Mouse (Mus musculus): Measurements from ENCODE around the gene Blvrb. TPM values are rescaled to one million over a fixed set of nuclear protein-coding genes. Genes with fewer than 3 reads are reported as not detected.
A peak's percentile ranks its signal among the peaks of the same experiment; 100 is the strongest.

Blvrb gene
- polyA plus RNA-seq, 1 experiment from 2014 or later: 34.3 TPM

GRCm38 (mm10) chr7:27508648-27509005, 60.8 kb downstream of the Blvrb start:
- no peaks in the 10 kb centered on the region for H3K36me3 ChIP-seq (ENCODE audit: control insufficient read depth, insufficient read depth, low read length)
- H3K27ac ChIP-seq (ENCODE audit: low read depth, low read length): peak overlapping the region; percentile 86; the same call in 1 of the 2 replicates
- H3K4me3 ChIP-seq (ENCODE audit: low read depth, low read length): peak overlapping the region; percentile 39; the same call in 1 of the 2 replicates
- H3K9ac ChIP-seq (ENCODE audit: low read length): no peak overlapping the region
- H3K27me3 ChIP-seq (ENCODE audit: control insufficient read depth, insufficient read depth, low read length): no peaks in the 10 kb centered on the region
- peaks cover 2% of the 10 kb centered on the region; the same call in 1 of the 2 replicates for H3K4me1 ChIP-seq (ENCODE audit: control insufficient read depth, insufficient read depth, low read length)
- no peaks in the 10 kb centered on the region for H3K9me3 ChIP-seq (ENCODE audit: control insufficient read depth, low read length)
- DNase-seq (ENCODE audit: low spot score) (peak; percentile 50), ATAC-seq (ENCODE audit: insufficient read depth, low FRiP score, low TSS enrichment) (peak; percentile 7; the same call in 1 of the 2 replicates)
- 23% methylated on average over 6 of the region's 6 CpGs for WGBS
- peak overlapping the region; percentile 44 for H3K4me2 ChIP-seq (ENCODE audit: low read depth)

GRCm38 (mm10) chr7:27510809-27511208, 63.0 kb downstream of the Blvrb start:
- DNase-seq (ENCODE audit: low spot score) (no peak), ATAC-seq (ENCODE audit: insufficient read depth, low FRiP score, low TSS enrichment) (no peak)
- no peak overlapping the region for H3K9ac ChIP-seq (ENCODE audit: low read length)
- H3K36me3 ChIP-seq (ENCODE audit: control insufficient read depth, insufficient read depth, low read length): no peaks in the 10 kb centered on the region
- H3K4me2 ChIP-seq (ENCODE audit: low read depth): no peak overlapping the region
- no peak overlapping the region for H3K27ac ChIP-seq (ENCODE audit: low read depth, low read length)
- H3K4me1 ChIP-seq (ENCODE audit: control insufficient read depth, insufficient read depth, low read length): peaks cover 2% of the 10 kb centered on the region; the same call in 1 of the 2 replicates
- 85% methylated on average over 2 of the region's 2 CpGs for WGBS
- H3K4me3 ChIP-seq (ENCODE audit: low read depth, low read length): no peak overlapping the region
- no peaks in the 10 kb centered on the region for H3K9me3 ChIP-seq (ENCODE audit: control insufficient read depth, low read length)
- H3K27me3 ChIP-seq (ENCODE audit: control insufficient read depth, insufficient read depth, low read length): no peaks in the 10 kb centered on the region

GRCm38 (mm10) chr7:27514961-27515360, 67.2 kb downstream of the Blvrb start:
- no peak for DNase-seq (ENCODE audit: low spot score)
- 78% methylated on average over 9 of the region's 9 CpGs for WGBS
- Histone ChIP-seq H3K4me2 (ENCODE audit: low read depth) (no peak overlapping the region), H3K9me3 (ENCODE audit: control insufficient read depth, low read length) (no peaks in the 10 kb centered on the region), H3K4me3 (ENCODE audit: low read depth, low read length) (no peak overlapping the region), H3K27me3 (ENCODE audit: control insufficient read depth, insufficient read depth, low read length) (no peaks in the 10 kb centered on the region), H3K4me1 (ENCODE audit: control insufficient read depth, insufficient read depth, low read length) (no peaks in the 10 kb centered on the region), H3K9ac (ENCODE audit: low read length) (no peak overlapping the region), H3K36me3 (ENCODE audit: control insufficient read depth, insufficient read depth, low read length) (no peaks in the 10 kb centered on the region), H3K27ac (ENCODE audit: low read depth, low read length) (no peak overlapping the region)
- no peak for ATAC-seq (ENCODE audit: insufficient read depth, low FRiP score, low TSS enrichment)

Other genes with a start within 250 kb of the Blvrb start
- 6.5 and 8.3 TPM in 2 replicates for gene Itpkc, start 219.3 kb upstream of the Blvrb start, polyA plus RNA-seq (2014; fragmentation: Nextera tagmentation; extraction: Ambion mirVana)
- 15.8 and 17.1 TPM in 2 replicates for gene Coq8b, start 215.0 kb upstream of the Blvrb start, polyA plus RNA-seq (2014; fragmentation: Nextera tagmentation; extraction: Ambion mirVana)
- gene Numbl, start 189.5 kb upstream of the Blvrb start, polyA plus RNA-seq (2014; fragmentation: Nextera tagmentation; extraction: Ambion mirVana): 21.6 and 21.7 TPM in 2 replicates
- 7.0 and 8.0 TPM in 2 replicates for gene Ltbp4, start 110.3 kb upstream of the Blvrb start, polyA plus RNA-seq (2014; fragmentation: Nextera tagmentation; extraction: Ambion mirVana)
- gene Shkbp1, start 92.0 kb upstream of the Blvrb start, polyA plus RNA-seq (2014; fragmentation: Nextera tagmentation; extraction: Ambion mirVana): 52.8 and 55.2 TPM in 2 replicates
- gene Gm20479, start 90.6 kb upstream of the Blvrb start, polyA plus RNA-seq (2014; fragmentation: Nextera tagmentation; extraction: Ambion mirVana): not detected in 2 replicates
- 0.23 and 0.34 TPM in 2 replicates for gene Sptbn4, start 292 bp upstream of the Blvrb start, polyA plus RNA-seq (2014; fragmentation: Nextera tagmentation; extraction: Ambion mirVana)
- 22.8 and 24.0 TPM in 2 replicates for gene Sertad3, start 25.8 kb downstream of the Blvrb start, polyA plus RNA-seq (2014; fragmentation: Nextera tagmentation; extraction: Ambion mirVana)
- gene Sertad1, start 38.9 kb downstream of the Blvrb start, polyA plus RNA-seq (2014; fragmentation: Nextera tagmentation; extraction: Ambion mirVana): 17.0 and 18.4 TPM in 2 replicates
- 0.99 and 1.3 TPM in 2 replicates for gene Prx, start 51.3 kb downstream of the Blvrb start, polyA plus RNA-seq (2014; fragmentation: Nextera tagmentation; extraction: Ambion mirVana)
- 0.30 and 0.50 TPM in 2 replicates for gene Hipk4, start 75.3 kb downstream of the Blvrb start, polyA plus RNA-seq (2014; fragmentation: Nextera tagmentation; extraction: Ambion mirVana)
- 72.0 and 73.9 TPM in 2 replicates for gene Pld3, start 105.2 kb downstream of the Blvrb start, polyA plus RNA-seq (2014; fragmentation: Nextera tagmentation; extraction: Ambion mirVana)
- gene 2310022A10Rik, start 105.3 kb downstream of the Blvrb start, polyA plus RNA-seq (2014; fragmentation: Nextera tagmentation; extraction: Ambion mirVana): 28.4 and 28.9 TPM in 2 replicates
- gene Akt2, start 143.6 kb downstream of the Blvrb start, polyA plus RNA-seq (2014; fragmentation: Nextera tagmentation; extraction: Ambion mirVana): 72.0 and 72.9 TPM in 2 replicates
- 10.2 and 11.2 TPM in 2 replicates for gene Ttc9b, start 205.9 kb downstream of the Blvrb start, polyA plus RNA-seq (2014; fragmentation: Nextera tagmentation; extraction: Ambion mirVana)
- gene Map3k10, start 226.6 kb downstream of the Blvrb start, polyA plus RNA-seq (2014; fragmentation: Nextera tagmentation; extraction: Ambion mirVana): 9.0 and 12.5 TPM in 2 replicates
- 5.0 and 6.1 TPM in 2 replicates for gene Zfp607b, start 241.4 kb downstream of the Blvrb start, polyA plus RNA-seq (2014; fragmentation: Nextera tagmentation; extraction: Ambion mirVana)